Mouse (Mus musculus) testis, adult 2 months (tissue): ENCODE data around the gene Mzt1. TPM values are rescaled to one million over a fixed set of nuclear protein-coding genes. Genes with fewer than 3 reads are reported as not detected.

Experiments
- H3K27ac ChIP-seq: fragments of 200-500 bp; 2 replicates; pipeline ENCODE4 v1.5.1; 2012; ENCODE audit warnings: low read depth, low read length; ENCODE audit not compliant: control insufficient read depth, insufficient read depth
- H3K27me3 ChIP-seq: fragments of 200-500 bp; 2 replicates; pipeline ENCODE4 v1.6.1; 2012; ENCODE audit warnings: mild to moderate bottlenecking, low read length, moderate library complexity; ENCODE audit not compliant: control insufficient read depth, insufficient read depth
- H3K36me3 ChIP-seq: fragments of 200-500 bp; 2 replicates; pipeline ENCODE4 v1.6.1; 2012; ENCODE audit warnings: mild to moderate bottlenecking, low read length; ENCODE audit not compliant: control insufficient read depth, insufficient read depth
- H3K4me1 ChIP-seq: fragments of 200-500 bp; 2 replicates; pipeline ENCODE4 v1.6.1; 2012; ENCODE audit warnings: low read length; ENCODE audit not compliant: control insufficient read depth, insufficient read depth
- H3K4me3 ChIP-seq: fragments of 200-500 bp; 2 replicates; pipeline ENCODE4 v1.5.1; 2012; ENCODE audit warnings: low read depth, mild to moderate bottlenecking, low read length, moderate library complexity, mixed read lengths; ENCODE audit not compliant: control insufficient read depth
- CTCF ChIP-seq: fragments of 200-500 bp; IDR thresholded peaks from 2 replicates; pipeline ENCODE4 v1.5.1; 2012; ENCODE audit warnings: low read depth, mild to moderate bottlenecking, inconsistent platforms, low read length, moderate library complexity; ENCODE audit not compliant: control insufficient read depth, insufficient read depth, insufficient replicate concordance
- POLR2A ChIP-seq: fragments of 200-500 bp; IDR thresholded peaks from 2 replicates; pipeline ENCODE4 v1.6.1; 2012; ENCODE audit warnings: low read depth, mild to moderate bottlenecking, inconsistent platforms, low read length, moderate library complexity; ENCODE audit not compliant: control insufficient read depth
- polyA plus RNA-seq: library from polyadenylated mRNA; depleted of rRNA; stranded (reverse); fragments of >200 nt; gene quantifications from 2 replicates; pipeline ENCODE4 v1.2.3, GENCODE M21; 2012

Gene Mzt1
- polyA plus RNA-seq, 1 experiment, result 9.7 TPM

DNA sequence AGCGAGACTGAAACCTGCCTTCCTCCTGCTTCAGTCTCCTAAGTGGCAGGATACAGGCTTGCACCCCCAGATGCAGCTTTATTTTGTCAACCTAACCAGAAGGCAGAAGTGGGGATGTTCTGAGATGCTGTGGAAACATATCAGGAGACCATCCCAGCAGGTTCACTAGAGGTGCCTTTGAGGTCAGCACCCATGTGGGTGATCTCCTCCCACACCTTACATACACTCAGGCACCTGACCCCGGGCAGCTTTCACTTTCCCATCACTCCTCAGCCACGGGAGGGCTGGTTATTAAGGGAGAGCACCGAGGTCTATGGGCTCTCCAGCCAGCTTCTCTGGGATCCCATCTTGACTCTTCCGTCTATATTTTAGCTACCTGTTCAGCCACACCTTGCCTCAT lies 13.3 kb downstream of the Mzt1 start:
- no peaks in the 10 kb centered on the region for H3K4me1 ChIP-seq
- no peaks in the 10 kb centered on the region for H3K27me3 ChIP-seq
- H3K4me3 ChIP-seq, result no peak overlapping the region
- H3K27ac ChIP-seq, result no peak overlapping the region
- TF ChIP-seq CTCF, result no peak
- no peak for TF ChIP-seq POLR2A
- no peaks in the 10 kb centered on the region for H3K36me3 ChIP-seq

DNA sequence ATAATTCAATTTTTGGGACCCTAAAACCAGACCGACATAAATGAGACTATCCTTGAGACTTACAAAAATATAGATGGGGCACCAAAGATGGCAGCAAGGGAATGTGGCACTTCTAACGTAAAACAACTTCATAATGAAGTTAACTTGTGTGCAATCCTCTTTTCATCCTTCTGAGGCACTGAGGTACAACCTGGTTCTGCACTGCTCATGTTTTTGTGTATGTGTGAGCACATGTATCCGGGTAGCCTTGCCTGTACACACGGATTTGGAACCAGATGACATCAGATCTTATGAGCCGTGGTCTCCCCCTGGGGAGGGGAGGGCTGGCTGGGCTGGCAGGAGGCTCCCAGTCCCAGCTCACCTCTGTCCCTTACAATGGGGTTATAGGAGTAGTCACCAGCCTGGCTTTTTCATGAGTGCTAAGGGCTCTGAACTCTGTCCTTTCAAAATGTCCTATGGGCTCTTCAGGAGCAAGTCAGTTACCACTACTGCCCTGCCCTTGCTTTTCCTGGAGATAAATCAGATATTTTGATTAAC lies 14.5 kb downstream of the Mzt1 start:
- no peak for TF ChIP-seq CTCF
- no peak for TF ChIP-seq POLR2A
- no peaks in the 10 kb centered on the region for H3K36me3 ChIP-seq
- no peaks in the 10 kb centered on the region for H3K27me3 ChIP-seq
- H3K4me1 ChIP-seq, result no peaks in the 10 kb centered on the region
- H3K27ac ChIP-seq, result no peak overlapping the region
- H3K4me3 ChIP-seq, result no peak overlapping the region

DNA sequence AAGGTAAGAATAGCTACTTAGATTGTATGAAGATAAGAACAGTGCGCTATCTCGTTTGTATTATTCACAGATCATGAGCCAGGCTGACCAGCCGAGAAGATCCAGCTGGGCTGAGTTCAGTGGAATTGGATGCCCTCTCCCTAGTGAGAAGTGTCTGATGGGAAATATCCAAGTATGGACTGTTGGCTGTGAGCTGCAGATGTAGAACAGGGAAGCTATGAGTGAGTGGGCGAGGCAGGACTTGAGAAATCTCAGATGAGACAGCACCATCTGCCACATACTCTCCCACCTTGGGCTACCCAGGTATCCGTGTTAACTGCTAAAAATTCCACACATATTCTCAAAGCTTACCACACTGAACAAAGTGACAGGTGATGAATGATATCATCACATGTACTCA lies 15.9 kb downstream of the Mzt1 start:
- TF ChIP-seq POLR2A (no peak), CTCF (no peak)
- H3K27me3 ChIP-seq, result no peaks in the 10 kb centered on the region
- H3K4me1 ChIP-seq, result no peaks in the 10 kb centered on the region
- no peaks in the 10 kb centered on the region for H3K36me3 ChIP-seq
- no peak overlapping the region for H3K27ac ChIP-seq
- H3K4me3 ChIP-seq, result no peak overlapping the region

DNA sequence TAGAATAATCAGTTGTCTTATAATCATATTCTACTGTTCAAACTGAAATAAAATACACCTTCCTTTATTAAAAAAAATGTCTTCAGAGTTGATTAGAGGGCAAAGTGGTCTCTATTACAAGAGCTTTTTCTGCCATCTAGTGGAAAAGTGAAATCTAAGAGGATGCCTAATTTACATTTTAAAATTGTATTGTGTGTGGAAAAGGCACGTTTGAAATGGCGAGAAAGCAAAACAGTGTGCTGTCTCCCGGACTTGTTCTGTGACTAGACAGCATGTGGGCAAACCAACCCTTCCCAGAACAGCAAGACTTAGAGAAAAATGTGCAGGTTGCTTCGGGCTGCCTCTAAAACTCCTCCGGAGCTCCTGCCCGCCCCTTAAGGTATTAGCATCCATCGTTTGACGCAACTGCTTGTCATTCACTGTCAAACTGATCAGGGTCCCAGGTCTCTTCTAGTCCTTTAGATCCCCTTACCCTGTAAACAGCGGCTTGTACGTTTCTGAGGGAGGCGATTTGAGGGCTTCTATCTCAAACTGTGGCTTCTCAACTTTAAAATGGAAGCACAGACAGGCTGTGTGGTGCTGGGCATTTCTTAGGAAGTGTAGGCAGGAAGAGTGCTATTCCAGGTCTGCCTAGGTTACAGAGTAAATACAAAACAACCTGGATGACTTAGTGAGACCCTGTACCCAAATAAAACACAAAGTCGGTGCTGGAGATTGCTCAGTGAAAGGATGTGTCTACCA lies 23.4 kb downstream of the Mzt1 start:
- no peaks in the 10 kb centered on the region for H3K27me3 ChIP-seq
- no peaks in the 10 kb centered on the region for H3K4me1 ChIP-seq
- no peaks in the 10 kb centered on the region for H3K36me3 ChIP-seq
- TF ChIP-seq POLR2A (no peak), CTCF (no peak)
- no peak overlapping the region for H3K27ac ChIP-seq
- H3K4me3 ChIP-seq, result no peak overlapping the region

DNA sequence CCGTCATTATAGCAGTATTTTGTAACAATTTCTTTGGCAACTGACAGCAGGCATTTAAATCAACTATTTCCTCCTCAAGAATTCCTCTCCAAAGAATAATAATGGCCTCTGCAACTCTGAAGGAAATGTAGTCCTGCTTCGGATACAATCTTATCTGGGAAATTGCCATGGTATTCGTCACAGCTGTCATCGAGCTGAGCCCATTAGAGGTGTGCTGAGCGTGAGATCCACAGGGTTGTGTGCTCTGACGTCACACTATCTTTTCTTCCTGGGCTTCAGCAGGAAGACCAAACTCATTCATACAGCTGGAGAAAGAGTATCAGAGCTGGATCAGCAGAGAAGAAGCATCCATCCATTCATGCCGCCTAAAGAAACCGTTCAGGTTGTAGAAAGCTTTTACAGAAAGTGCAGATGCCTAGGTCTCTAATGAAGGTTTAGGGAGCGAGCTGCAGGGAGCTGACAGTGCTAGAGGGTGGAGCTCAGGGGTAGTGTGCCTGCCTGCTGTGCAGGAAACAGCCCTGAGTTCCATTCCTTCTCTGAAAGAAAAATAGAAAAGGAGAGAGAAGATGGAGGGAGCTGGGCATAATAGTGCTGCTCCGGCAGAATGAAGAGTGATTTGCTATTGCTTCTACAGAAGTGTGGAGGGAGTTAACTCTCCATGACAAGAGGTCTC lies 26.7 kb downstream of the Mzt1 start:
- Histone ChIP-seq H3K27ac (no peak overlapping the region), H3K4me1 (no peaks in the 10 kb centered on the region), H3K27me3 (no peaks in the 10 kb centered on the region), H3K4me3 (no peak overlapping the region), H3K36me3 (no peaks in the 10 kb centered on the region)
- TF ChIP-seq POLR2A, result no peak
- TF ChIP-seq CTCF, result no peak

DNA sequence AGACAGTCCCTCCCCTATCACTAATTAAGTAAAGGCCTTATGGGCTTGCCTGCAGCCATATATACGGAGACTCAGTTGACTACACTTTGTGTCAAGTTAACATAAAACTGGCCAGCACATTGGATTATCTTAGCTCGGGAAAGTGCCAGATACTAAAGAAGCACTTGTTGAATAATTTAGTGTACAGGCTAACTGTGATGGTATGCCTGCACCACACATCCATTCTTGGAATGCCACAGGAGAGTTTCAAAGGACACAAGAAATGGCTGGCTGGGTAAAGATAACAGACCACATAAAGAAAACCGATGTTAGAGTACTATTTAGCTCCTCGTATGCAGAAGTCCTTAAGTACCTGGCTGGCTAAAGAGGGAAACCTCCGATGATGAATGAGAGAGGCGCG lies 27.2 kb downstream of the Mzt1 start:
- Histone ChIP-seq H3K27me3 (no peaks in the 10 kb centered on the region), H3K4me3 (no peak overlapping the region), H3K4me1 (no peaks in the 10 kb centered on the region), H3K27ac (no peak overlapping the region), H3K36me3 (no peaks in the 10 kb centered on the region)
- TF ChIP-seq POLR2A, result no peak
- no peak for TF ChIP-seq CTCF

DNA sequence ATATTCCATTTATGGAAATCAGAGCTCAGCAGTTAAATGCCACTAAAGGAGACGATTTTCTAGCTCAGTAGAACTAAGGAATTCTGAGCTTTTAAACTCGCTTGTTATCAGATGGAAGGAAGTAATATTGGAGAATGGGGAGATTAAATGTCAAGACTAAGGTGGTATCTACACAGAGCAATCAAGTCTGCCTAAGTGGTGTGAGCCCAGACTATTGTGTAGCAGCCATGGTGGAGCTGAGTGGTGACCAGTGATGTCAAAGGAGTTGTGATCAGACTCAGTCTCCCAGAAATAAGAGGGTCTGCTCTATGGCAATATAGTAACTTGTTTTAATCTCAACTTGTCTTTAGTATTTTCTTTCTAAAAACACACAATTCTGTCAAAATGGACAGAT lies 35.0 kb downstream of the Mzt1 start:
- H3K4me3 ChIP-seq, result no peak overlapping the region
- H3K27me3 ChIP-seq, result no peaks in the 10 kb centered on the region
- no peak overlapping the region for H3K27ac ChIP-seq
- TF ChIP-seq CTCF (no peak), POLR2A (no peak)
- no peaks in the 10 kb centered on the region for H3K4me1 ChIP-seq
- no peaks in the 10 kb centered on the region for H3K36me3 ChIP-seq
